Mouse (Mus musculus): ENCODE results near the gene Tgds.
"Not testable (repeated sequence)": the region's sequence is repeated elsewhere in the genome, so short reads cannot be mapped to it uniquely, and the experiment has no call there.

Tgds gene

DNA sequence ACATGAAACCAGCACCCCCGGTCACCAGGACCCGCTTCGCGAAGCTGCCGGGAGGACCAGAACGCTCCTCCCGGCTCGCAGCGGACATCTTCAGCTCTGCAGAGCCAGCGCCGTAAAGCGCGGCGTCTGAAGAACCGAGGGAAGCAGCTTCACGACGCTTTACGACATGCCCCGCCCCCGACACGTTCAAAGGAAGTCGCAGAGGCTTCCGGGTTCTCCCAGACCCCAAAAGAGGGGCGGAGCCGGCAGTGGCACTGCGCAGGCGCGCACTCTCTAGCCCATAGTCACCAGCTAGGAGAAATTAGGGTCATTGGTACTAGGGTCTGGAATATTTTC lies at the start of gene Tgds:
TSS of gene Tgds (minus strand) at position 114 of the 336 bp plus-strand sequence.
- DNase-seq (ENCODE audit: low read depth), result peak; percentile 99

DNA sequence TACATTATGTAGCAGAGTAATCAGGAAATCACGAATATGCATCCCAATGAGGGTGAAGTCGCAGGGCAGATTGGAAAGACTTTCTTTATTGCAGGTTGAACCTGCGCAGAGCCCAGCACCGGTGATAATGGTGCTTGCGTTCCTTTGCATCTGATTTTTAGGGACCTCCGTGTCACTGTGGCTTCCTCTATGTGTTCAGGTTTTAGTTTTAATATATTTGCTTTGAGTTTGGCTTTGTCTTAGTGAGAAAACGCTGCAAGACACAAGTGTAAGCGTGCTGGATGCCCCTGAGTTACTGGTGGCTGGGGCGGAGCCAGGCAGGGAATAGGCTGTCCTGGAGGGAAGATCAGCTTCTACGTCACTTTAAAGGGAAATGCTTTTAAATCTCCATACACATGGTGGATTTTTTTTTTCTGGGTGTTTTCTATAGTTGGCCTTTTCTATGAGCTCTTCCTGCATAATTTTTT lies 48.2 kb upstream of the Tgds start:
- no peak for DNase-seq (ENCODE audit: low read depth)

DNA sequence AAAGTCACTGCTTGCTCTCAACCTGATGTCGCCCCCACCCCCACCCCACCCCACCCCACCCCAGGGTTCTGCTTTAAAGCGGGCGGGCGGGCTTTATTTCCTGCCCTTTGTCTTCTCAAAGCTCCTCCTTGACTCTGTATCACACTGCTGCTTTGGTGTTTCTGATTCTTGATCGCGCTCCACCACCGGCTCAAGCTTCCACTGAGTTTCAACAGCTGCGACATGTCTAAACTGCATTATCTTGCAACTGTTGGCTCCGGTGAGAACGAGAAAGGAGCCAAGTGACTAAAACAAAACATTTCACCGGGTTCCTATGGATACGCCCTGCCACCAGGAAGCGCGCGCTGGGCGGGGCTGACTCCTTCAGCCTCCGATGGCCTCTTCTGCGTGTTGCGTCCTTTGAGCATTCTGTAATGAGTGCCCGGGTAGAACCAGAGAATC lies 47.6 kb upstream of the Tgds start:
- no peak for DNase-seq (ENCODE audit: low read depth)

DNA sequence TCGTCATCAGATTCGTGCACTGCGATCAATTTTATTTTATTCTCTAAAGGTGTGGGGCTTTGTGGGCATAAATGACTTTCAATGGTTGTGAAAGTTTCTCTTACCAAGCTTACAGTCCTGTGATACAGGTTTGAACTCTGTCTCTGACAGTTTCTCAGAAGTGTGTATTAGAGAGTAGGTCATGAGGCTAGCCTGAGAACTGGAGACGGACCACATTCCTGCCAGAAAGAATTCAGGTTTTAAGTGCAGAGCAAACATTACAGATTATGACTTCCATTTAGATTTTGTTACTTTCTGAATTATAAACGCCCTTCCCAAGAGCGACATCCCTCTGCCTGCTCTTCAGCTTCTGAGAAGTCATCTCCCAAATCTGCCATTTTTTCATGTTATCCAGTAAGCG lies 47.1 kb upstream of the Tgds start:
- DNase-seq (ENCODE audit: low read depth), result no peak

DNA sequence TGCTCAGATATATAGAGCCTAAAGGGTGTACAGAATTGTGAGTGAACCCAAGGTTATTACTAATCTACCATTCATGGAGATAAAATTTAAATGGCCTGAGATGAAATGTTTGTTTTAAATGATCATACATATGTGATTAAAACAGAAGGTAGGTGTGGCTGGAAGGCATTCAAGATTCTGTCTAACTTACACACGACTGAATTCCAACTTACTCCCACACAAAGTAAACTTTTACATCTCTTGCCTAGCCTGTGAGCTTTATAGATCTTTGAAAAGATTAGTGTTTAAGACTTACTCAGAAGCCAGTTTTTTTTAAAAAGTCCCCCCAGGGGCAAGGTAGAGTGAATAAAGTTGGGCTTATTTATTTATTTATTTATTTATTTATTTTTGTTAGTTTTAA lies 46.7 kb upstream of the Tgds start:
- DNase-seq (ENCODE audit: low read depth), result no peak

DNA sequence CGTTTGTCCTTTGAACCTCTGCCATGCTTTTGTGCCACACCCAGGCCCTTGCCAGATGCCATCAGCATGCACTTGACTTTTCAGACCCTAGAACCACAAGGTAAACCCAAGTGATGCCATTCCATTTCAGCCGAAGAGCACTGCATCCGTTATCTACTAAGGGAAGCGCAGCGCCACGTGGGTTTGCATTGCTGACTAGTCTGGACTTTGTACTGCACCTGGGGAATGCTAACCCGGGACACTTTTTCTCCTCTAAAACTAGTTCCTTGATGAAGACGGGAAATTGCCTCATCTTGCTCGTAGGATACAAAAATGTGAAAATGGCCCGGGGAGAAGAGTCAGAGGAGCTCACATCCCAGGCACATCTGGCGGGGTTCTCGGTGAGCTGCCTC lies 43.1 kb upstream of the Tgds start:
- DNase-seq (ENCODE audit: low read depth), result no peak

DNA sequence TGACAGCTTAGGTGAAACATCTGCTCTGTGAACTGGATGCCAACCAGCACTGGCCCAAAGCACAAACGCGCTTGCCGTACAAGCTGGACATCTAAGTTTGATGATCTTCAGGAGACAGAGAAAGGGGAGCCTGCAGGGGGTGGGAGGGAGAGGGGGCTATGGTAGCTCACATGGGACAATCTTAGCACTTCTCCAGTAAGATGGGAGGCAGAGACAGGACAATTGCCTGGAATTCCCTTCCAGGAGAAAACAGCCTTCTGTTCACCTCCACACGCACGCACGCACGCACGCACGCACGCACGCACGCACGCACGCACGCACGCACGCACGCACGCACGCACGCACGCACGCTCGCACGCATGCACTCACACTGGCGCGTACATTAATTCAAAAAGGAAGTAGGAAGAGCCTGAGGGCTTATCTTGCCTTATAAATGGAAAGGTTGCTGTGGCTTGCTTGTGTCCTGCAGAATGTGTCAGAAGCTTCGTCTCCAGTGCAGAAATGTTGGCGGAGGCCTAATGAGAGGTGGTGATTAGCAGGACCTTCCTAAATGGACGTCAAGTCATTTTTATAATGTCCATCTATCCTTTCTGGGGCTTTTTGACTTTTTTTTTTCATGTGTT lies 42.6 kb upstream of the Tgds start:
- DNase-seq (ENCODE audit: low read depth), result no peak

DNA sequence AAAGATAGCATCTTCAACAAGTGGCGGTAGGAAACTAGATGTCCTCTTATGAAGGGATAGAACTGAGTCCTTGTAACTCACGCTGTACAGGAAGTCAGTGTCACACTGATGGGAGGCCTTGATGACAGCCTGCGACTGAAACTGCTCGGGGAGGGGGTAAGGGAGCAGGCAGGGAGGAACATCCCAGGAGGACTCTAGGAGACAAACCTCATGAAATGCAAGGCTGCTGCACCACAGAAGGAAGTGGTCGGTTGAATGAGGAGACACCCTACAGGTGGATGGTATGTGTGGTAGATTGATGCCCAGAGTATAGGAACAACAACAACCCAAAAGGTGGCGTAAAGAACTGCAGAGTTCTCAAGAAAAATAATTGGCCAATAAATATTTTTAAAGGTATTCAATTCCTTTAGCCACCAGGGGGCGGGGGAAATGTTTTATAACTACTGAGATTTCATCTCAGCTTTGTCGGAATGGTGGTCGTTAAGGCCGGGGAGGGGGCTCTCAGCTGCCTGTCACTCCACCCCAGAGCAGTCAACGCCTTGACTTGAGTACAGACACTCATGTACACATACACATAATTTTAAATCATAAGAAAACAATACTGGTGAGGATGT lies 41.1 kb upstream of the Tgds start:
- no peak for DNase-seq (ENCODE audit: low read depth)

DNA sequence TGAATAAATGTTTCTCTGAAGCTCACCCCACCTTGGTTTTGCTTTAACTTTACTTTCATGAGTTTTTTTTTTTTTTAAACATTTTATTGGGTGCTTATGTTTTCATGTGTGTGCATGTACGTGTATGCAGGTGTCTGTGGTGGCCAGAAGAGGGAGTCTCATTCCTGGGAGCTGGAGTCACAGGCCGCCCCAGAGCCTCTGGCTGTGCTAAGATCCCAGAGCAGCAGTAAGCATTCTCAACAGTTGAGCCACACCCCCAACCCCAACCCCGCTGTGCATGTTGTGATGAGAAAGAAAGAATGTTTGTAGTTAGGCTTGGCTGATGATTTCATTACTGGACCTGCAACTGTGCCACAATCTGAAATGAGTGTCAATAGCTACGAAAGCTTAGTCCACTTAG lies 36.2 kb upstream of the Tgds start:
- DNase-seq (ENCODE audit: low read depth), result no peak

DNA sequence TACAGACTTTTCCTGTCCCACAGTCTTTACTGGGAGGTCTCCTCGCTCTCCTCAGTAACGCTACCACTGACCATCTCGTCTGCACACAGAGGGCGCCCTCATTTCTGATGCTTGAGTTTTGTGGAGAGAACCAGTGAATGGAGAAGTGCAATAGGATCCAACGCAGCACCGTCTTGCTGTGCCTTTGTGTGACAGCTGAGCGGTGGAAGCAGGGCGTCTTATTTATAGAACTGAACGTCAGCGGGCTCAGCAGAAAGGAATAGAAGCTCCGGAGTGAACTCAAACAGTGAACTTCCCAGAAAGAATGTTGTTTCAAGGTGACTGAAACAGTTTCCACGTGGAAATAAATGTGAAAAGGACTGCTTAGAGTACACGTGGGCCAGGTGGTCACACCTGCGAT lies 30.1 kb upstream of the Tgds start:
- DNase-seq (ENCODE audit: low read depth), result no peak

DNA sequence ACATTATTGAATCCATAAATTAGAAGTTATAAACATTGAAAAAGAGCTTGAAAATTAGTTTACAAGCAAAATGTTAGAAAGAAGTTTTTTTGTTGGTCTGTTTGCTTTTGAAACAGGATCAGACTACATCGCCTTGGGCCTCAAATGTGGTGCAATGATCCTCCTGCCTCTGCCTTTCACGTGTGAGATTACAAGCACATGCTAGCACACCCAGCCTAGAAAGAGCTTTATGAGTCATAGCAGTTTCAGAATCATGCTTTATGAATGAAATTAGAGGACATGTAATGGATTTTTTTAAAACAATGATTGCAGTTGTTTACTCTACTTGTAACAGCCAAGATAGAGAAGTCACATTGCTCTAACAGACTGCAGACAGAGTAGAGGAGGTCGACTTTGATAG lies 29.2 kb upstream of the Tgds start:
- DNase-seq (ENCODE audit: low read depth), result no peak

DNA sequence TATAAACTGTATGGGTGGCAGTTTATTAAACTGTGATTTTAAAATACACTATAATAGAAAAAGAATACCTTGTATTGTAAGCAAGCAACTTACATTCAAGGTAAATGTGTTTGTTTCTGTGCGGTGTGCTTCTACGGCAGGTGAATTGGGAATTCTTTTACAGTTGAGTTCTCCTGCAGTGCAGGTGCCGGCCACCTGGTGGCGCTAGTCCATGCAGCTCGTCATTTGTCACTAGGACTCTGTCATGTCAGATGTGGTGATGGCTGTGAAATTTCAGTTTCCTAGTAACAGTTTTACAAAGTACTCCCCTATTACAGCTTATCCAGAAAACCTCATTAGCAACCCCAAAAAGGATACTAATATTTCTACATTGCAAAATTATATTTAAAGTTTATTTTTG lies 24.6 kb upstream of the Tgds start:
- DNase-seq (ENCODE audit: low read depth), result peak; percentile 42

DNA sequence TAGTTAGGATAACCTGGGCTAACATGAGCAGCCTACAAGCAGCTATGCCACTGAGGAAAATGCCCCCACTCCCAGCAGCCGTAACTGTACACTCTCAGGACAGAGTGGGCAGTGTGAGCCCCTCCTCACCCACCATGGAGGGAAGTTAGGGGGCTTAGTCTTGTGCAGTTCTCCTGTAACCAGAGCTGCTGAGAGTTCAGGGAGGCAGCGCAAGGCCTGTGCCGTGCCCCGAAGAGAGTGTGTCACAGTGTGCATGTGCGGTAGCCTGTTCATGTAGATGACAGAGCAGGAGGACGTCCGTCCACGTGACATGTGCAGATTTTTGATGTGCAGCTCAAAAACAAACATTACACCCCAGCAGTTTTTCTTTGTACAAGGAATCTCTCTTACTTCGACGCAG lies 24.2 kb upstream of the Tgds start:
- no peak for DNase-seq (ENCODE audit: low read depth)

DNA sequence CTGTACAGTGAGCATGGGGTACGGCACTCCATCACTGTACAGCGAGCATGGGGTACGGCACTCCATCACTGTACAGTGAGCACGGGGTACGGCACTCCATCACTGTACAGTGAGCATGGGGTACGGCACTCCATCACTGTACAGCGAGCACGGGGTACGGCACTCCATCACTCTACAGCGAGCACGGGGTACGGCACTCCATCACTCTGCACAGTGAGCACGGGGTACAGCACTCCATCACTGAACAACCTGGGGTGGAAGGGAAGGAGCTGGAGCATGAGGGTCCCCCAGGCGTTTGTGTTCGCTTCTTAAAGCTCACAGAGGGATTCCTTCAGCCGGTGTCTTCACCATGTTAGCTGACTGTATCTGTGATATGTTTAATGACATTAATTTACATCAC lies 23.5 kb upstream of the Tgds start:
- DNase-seq (ENCODE audit: low read depth), result not testable (repeated sequence)

DNA sequence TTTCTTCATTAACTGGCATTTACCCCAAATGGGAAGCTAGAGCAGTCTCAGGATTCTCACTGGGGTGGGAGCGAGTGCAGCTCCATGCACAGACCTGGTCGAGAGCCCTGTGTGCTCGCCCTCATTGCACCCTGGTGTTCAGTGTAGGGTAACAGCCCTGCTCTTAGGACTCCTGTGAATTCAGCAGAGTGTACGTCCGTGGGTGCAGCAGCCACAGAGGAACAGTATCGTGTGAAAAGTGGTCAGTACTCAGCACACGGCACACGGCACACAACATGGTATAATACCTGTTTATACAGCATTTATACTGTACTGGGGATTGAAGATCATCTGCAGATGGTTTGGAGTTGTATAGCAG lies 19.7 kb upstream of the Tgds start:
- DNase-seq (ENCODE audit: low read depth), result no peak

DNA sequence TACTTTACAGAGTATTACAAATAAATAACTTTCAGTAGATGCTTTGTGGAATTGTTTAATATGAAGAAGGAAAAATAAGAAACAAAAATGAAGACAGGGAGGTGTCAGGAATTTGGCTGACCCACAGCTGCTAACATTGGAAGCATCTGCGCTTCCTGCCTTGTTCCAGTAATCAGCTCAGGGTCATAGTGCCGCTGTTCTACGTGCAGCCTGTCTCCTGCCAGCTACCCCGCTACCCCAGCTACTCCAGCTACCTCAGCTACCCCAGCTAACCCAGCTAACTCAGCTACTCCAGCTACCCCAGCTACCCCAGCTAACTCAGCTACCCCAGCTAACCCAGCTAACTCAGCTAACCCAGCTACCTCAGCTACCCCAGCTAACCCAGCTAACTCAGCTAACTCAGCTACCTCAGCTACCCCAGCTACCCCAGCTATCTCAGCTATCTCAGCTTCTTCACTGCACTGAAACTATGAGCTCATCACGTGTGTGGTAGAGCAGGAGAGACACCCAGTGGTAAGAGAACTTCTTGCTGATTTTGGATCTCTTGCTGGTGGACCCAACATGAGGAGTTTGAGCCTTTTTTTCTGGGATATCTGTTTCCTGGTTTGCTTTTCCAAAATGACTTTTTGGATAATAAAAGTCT lies 19.2 kb upstream of the Tgds start:
- peak; percentile 56 for DNase-seq (ENCODE audit: low read depth)

DNA sequence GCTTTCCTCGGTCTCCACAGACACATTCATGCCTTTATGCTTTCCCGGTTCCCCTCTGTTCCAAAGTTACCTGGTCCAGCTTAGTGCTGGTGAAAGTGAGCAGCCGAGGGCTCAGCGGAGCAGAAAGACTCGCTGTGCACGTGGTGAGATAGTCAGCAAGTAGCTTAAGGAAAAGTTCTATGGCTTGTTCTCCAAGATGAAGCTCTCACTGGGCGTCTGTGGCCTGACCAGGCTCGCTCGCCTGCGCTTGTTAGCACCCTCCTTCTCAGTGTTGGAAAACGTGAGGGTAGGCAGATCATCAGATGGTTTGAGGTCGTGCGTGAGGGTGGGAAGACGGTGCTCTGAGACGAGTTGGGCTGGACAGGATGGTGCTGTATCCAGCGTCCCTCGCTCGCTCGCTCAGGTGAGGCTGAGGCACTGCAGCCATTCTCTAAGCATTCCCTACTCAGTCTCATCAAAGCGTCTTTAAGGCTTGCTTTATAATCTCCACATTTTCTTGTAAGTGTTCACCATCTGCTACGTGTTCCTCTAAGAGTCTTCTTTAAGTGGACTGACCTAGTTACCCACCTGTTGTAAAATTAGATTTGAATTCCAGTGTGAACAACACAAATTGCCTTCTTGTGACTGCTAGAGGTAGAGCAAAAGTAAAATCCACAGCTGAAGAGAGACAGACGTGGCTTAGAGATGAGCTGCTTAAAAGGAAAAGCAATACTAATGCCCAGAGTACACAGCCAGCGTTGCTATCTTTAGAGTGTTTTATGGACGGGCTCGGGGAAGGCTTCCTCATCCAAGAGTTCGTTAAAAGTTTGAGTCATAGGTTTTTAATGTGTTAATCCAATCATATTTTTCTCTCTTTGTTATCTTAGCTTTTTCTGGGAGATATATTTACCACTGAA lies 18.3 kb upstream of the Tgds start:
- no peak for DNase-seq (ENCODE audit: low read depth)

DNA sequence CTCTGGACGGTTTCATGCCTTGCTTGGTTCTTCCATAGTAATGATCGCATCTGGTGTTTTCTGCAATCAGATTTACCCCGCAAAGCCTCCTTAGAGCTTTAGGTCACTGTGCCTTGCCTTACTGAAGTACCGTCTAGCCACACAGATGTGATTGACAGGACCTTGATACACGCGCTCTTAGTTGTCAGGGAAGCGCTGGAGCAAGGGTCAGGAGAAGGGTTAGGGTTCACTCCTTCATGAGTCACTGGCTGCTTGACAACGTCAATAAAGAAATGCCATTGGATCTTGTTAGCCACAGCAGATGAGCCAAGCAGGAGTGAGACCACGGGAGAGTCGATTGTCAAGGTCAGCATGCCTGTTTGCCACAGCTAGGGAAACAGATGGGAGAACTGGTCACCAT lies 16.0 kb upstream of the Tgds start:
- peak; percentile 32 for DNase-seq (ENCODE audit: low read depth)

DNA sequence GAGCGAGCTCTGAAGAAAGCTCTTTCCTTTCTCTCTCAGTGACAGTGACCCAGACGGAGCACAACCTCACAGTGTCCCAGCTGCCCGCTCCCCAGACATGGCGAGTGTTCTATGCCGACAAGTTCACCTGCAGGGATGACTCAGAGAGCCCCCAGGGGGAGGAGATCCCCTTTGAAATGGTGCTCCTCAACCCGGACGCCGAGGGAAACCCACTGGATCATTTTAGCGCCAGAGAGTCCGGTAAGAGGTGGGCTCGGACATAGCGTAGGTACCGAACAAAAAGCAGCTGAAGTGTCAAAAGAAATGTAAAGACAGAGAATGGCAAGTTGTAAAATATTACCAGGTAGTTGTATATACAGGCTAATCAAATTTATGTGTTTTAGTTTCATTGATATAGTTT lies 15.5 kb upstream of the Tgds start:
- no peak for DNase-seq (ENCODE audit: low read depth)

DNA sequence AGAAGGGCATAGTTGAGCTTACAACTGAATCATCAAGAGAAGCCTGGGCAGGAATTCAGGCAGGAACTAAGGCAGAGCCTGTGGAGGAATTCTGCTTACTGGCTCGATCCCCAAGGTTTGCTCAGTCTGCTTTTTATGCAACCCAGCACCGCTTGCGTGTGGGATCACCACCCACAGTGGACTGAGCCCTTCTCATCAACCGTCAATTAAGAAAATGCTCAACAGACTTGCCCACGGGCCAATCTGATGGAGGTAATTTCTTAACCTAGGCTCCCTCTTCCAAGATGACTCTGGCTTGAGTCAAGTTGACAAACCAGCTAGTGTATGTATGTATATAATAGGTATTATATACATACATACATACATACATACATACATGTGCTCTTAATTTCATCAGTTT lies 9.7 kb upstream of the Tgds start:
- DNase-seq (ENCODE audit: low read depth), result no peak

DNA sequence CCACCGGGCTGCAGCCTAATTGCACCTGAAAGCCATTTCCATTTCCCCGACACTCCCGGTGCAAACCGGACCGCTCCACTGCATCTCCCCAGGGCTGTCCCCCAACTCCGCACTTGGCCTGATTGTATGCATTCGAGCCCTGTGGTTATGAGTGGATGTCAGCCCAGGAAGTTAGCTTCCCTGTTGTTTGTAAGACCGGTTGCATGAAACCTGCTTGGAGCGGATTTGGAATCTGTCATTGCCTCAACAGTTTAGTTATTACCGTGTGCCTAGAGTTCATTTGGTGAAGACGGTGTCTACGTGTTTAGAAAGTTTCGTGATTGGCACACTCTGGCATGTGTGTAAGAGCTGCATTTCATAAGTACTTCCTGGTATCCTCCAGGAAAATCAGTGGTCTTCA lies 4.9 kb upstream of the Tgds start:
- peak; percentile 62 for DNase-seq (ENCODE audit: low read depth)

DNA sequence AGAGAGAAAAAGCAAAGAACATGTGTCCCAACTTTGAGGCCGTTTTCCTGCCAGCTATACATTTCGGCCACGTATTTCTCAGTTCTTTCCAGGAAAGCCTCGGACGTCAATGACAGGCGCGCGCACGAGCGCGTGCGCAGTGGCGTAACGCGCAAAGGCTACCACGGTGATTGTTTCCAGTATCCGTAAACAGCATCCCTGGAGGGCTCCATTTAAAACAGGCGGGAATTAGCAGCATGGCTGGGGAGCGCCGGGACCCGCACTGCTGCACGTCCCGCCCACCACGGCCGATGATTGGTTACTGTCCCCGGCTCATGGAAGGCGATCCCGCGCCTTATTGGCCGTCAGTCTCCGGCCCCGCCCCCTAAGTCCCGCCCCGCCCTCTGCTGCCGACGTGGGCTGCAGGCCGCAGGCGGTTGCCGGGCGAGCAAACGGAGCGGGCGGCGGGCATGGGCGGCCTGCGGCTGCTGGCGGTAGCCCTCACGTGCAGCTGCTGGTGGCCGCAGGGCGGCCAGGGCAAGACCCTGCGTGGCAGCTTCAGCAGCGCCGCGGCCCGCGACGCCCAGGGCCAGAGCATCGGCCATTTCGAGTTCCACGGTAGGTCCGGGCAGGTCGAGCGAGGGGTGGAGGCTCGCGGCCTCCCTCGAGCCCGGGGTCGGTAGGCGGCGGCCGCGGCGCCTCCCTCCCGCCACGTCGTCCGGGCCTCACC lies 4.3 kb upstream of the Tgds start, which contains the start of gene Gpr180:
TSS of gene Gpr180 (plus strand) at position 415 of the 709 bp plus-strand sequence.
- DNase-seq (ENCODE audit: low read depth), result peak; percentile 95
